Mouse (Mus musculus) embryonic facial prominence, embryonic 15.5 days (tissue): ENCODE measurements at regions not wholly inside any gene's neighbourhood (a gene's known extent, or its start where the extent isn't known, plus 50 kb on each side); places are given as distances from the start of the nearest gene placed in this dataset.
A peak's percentile ranks its signal among the peaks of the same experiment; 100 is the strongest.

ENCODE experiments used
- ATAC-seq: fragments of 200-750 bp; cut with Nextera tagmentation; 2 replicates; pipeline ENCODE4 v1.8.0; 2017; ENCODE audit warnings: low read depth, moderate TSS enrichment; ENCODE audit not compliant: insufficient number of reproducible peaks, low FRiP score, low TSS enrichment
- H3K27ac ChIP-seq: fragments of 300-500 bp; sonication (generic); replicated peaks from 2 replicates; pipeline ENCODE4 v1.5.1; 2015; ENCODE audit warnings: mild to moderate bottlenecking, inconsistent platforms
- H3K27me3 ChIP-seq: fragments of 300-500 bp; sonication (generic); 2 replicates; pipeline ENCODE4 v1.6.1; 2015; ENCODE audit warnings: inconsistent platforms
- H3K36me3 ChIP-seq: fragments of 300-500 bp; sonication (generic); 2 replicates; pipeline ENCODE4 v1.6.1; 2015; ENCODE audit warnings: mild to moderate bottlenecking, inconsistent platforms
- H3K4me1 ChIP-seq: fragments of 300-500 bp; sonication (generic); 2 replicates; pipeline ENCODE4 v1.6.1; 2015; ENCODE audit warnings: inconsistent platforms
- H3K4me2 ChIP-seq: fragments of 300-500 bp; sonication (generic); replicated peaks from 2 replicates; pipeline ENCODE4 v1.6.1; 2015; ENCODE audit warnings: mild to moderate bottlenecking, inconsistent platforms
- H3K4me3 ChIP-seq: fragments of 300-500 bp; sonication (generic); replicated peaks from 2 replicates; pipeline ENCODE4 v1.5.1; 2015; ENCODE audit warnings: mild to moderate bottlenecking, inconsistent platforms
- H3K9ac ChIP-seq: fragments of 300-500 bp; sonication (generic); 2 replicates; pipeline ENCODE4 v1.6.1; 2015; ENCODE audit warnings: inconsistent platforms
- H3K9me3 ChIP-seq: fragments of 300-500 bp; sonication (generic); replicated peaks from 2 replicates; pipeline ENCODE4 v1.6.1; 2016; ENCODE audit warnings: inconsistent platforms
- WGBS: fragments of 180-500 bp; shearing (Covaris S2); methylation state at CpG from one replicate; pipeline ENCODE4 v1.1.7; 2015; 5-methylcytosine and 5-hydroxymethylcytosine counted together

GRCm38 (mm10) chr17:45836253-45836652 is 102.6 kb upstream of the 1600014C23Rik start:
- WGBS = 66% methylated on average over 7 of the region's 7 CpGs
- Histone ChIP-seq H3K4me1 (peaks cover 16% of the 10 kb centered on the region), H3K9ac (no peak overlapping the region), H3K36me3 (no peaks in the 10 kb centered on the region), H3K4me3 (no peak overlapping the region), H3K27ac (no peak overlapping the region), H3K27me3 (no peaks in the 10 kb centered on the region), H3K4me2 (no peak overlapping the region), H3K9me3 (0 out of 2 replicates have a peak, but pooled peaks cover 2% of the 10 kb centered on the region)
- ATAC-seq = no peak

GRCm38 (mm10) chr17:45834518-45835071 is 101.0 kb upstream of the 1600014C23Rik start:
- Histone ChIP-seq H3K36me3 (no peaks in the 10 kb centered on the region), H3K27ac (peak overlapping the region; percentile 49; the same call in 1 of the 2 replicates), H3K4me2 (no peak overlapping the region), H3K9ac (no peak overlapping the region), H3K4me1 (peaks cover 18% of the 10 kb centered on the region), H3K27me3 (no peaks in the 10 kb centered on the region), H3K4me3 (no peak overlapping the region), H3K9me3 (0 out of 2 replicates have a peak, but pooled peaks cover 9% of the 10 kb centered on the region)
- WGBS = 55% methylated on average over 10 of the region's 10 CpGs
- ATAC-seq = no peak

GRCm38 (mm10) chr17:45830324-45830723 is 96.7 kb upstream of the 1600014C23Rik start:
- no peak for ATAC-seq
- no peak overlapping the region for H3K4me3 ChIP-seq
- WGBS = 87% methylated on average over 5 of the region's 5 CpGs
- no peak overlapping the region for H3K27ac ChIP-seq
- no peaks in the 10 kb centered on the region for H3K27me3 ChIP-seq
- H3K36me3 ChIP-seq = no peaks in the 10 kb centered on the region
- H3K9me3 ChIP-seq = 0 out of 2 replicates have a peak, but pooled peaks cover 9% of the 10 kb centered on the region
- H3K4me1 ChIP-seq = peaks cover 19% of the 10 kb centered on the region
- no peak overlapping the region for H3K9ac ChIP-seq
- H3K4me2 ChIP-seq = no peak overlapping the region

GRCm38 (mm10) chr17:45829571-45829970 is 95.9 kb upstream of the 1600014C23Rik start:
- H3K9ac ChIP-seq = no peak overlapping the region
- no peak overlapping the region for H3K4me3 ChIP-seq
- no peaks in the 10 kb centered on the region for H3K36me3 ChIP-seq
- H3K4me2 ChIP-seq = no peak overlapping the region
- H3K27me3 ChIP-seq = no peaks in the 10 kb centered on the region
- WGBS = 58% methylated on average over 9 of the region's 9 CpGs
- H3K4me1 ChIP-seq = peaks cover 16% of the 10 kb centered on the region
- 0 out of 2 replicates have a peak, but pooled peaks cover 9% of the 10 kb centered on the region for H3K9me3 ChIP-seq
- 0 out of 2 replicates have a peak, but pooled peaks have one; percentile 16 for ATAC-seq
- no peak overlapping the region for H3K27ac ChIP-seq

- no peak for ATAC-seq
- WGBS = 68% methylated on average over 11 of the region's 11 CpGs
- Histone ChIP-seq H3K36me3 (no peaks in the 10 kb centered on the region), H3K4me1 (peaks cover 16% of the 10 kb centered on the region; the same call in 1 of the 2 replicates), H3K27ac (no peak overlapping the region; the same call in 1 of the 2 replicates), H3K4me3 (no peak overlapping the region), H3K4me2 (no peak overlapping the region), H3K9ac (no peak overlapping the region), H3K9me3 (0 out of 2 replicates have a peak, but pooled peaks cover 9% of the 10 kb centered on the region), H3K27me3 (no peaks in the 10 kb centered on the region)
Measured at GRCm38 (mm10) chr17:45828843-45829242, 95.2 kb upstream of the 1600014C23Rik start.

- H3K4me3 ChIP-seq = no peak overlapping the region
- H3K4me2 ChIP-seq = no peak overlapping the region
- no peaks in the 10 kb centered on the region for H3K27me3 ChIP-seq
- H3K9ac ChIP-seq = no peak overlapping the region
- H3K9me3 ChIP-seq = 0 out of 2 replicates have a peak, but pooled peaks cover 9% of the 10 kb centered on the region
- H3K36me3 ChIP-seq = no peaks in the 10 kb centered on the region
- H3K27ac ChIP-seq = no peak overlapping the region
- ATAC-seq = peak; percentile 34; the same call in 1 of the 2 replicates
- H3K4me1 ChIP-seq = peaks cover 16% of the 10 kb centered on the region; the same call in 1 of the 2 replicates
- 76% methylated on average over 9 of the region's 9 CpGs for WGBS
Measured at GRCm38 (mm10) chr17:45828284-45828824, 94.7 kb upstream of the 1600014C23Rik start.

GRCm38 (mm10) chr17:45824977-45825376 is 91.3 kb upstream of the 1600014C23Rik start:
- ATAC-seq = no peak
- no peak overlapping the region for H3K9ac ChIP-seq
- peaks cover 24% of the 10 kb centered on the region for H3K4me1 ChIP-seq
- no peak overlapping the region for H3K4me2 ChIP-seq
- H3K9me3 ChIP-seq = no peaks in the 10 kb centered on the region
- no peaks in the 10 kb centered on the region for H3K27me3 ChIP-seq
- WGBS = 58% methylated on average over 8 of the region's 8 CpGs
- H3K4me3 ChIP-seq = no peak overlapping the region
- H3K27ac ChIP-seq = no peak overlapping the region
- no peaks in the 10 kb centered on the region for H3K36me3 ChIP-seq

- 74% methylated on average over 5 of the region's 5 CpGs for WGBS
- no peak overlapping the region for H3K27ac ChIP-seq
- no peak for ATAC-seq
- no peak overlapping the region for H3K4me2 ChIP-seq
- peaks cover 17% of the 10 kb centered on the region for H3K4me1 ChIP-seq
- no peak overlapping the region for H3K4me3 ChIP-seq
- H3K9ac ChIP-seq = no peak overlapping the region
- no peaks in the 10 kb centered on the region for H3K27me3 ChIP-seq
- no peaks in the 10 kb centered on the region for H3K36me3 ChIP-seq
- H3K9me3 ChIP-seq = no peaks in the 10 kb centered on the region
Measured at GRCm38 (mm10) chr17:45823501-45823900, 89.9 kb upstream of the 1600014C23Rik start.

GRCm38 (mm10) chr17:45822427-45822826 is 88.8 kb upstream of the 1600014C23Rik start:
- H3K4me1 ChIP-seq = peaks cover 12% of the 10 kb centered on the region
- no peak overlapping the region for H3K4me3 ChIP-seq
- H3K27ac ChIP-seq = peak overlapping the region; percentile 34
- H3K36me3 ChIP-seq = no peaks in the 10 kb centered on the region
- H3K4me2 ChIP-seq = no peak overlapping the region
- no peak overlapping the region for H3K9ac ChIP-seq
- no peaks in the 10 kb centered on the region for H3K27me3 ChIP-seq
- peak; percentile 41; the same call in 1 of the 2 replicates for ATAC-seq
- WGBS = 59% methylated on average over 17 of the region's 17 CpGs
- no peaks in the 10 kb centered on the region for H3K9me3 ChIP-seq

- H3K4me1 ChIP-seq = peaks cover 12% of the 10 kb centered on the region
- no peaks in the 10 kb centered on the region for H3K9me3 ChIP-seq
- no peak overlapping the region for H3K4me3 ChIP-seq
- ATAC-seq = no peak
- H3K9ac ChIP-seq = no peak overlapping the region
- no peaks in the 10 kb centered on the region for H3K27me3 ChIP-seq
- 86% methylated on average over 7 of the region's 7 CpGs for WGBS
- no peaks in the 10 kb centered on the region for H3K36me3 ChIP-seq
- no peak overlapping the region for H3K4me2 ChIP-seq
- no peak overlapping the region for H3K27ac ChIP-seq
Measured at GRCm38 (mm10) chr17:45821356-45821755, 87.7 kb upstream of the 1600014C23Rik start.

GRCm38 (mm10) chr17:45819143-45819542 is 85.5 kb upstream of the 1600014C23Rik start:
- H3K4me3 ChIP-seq = no peak overlapping the region
- ATAC-seq = no peak
- WGBS = 77% methylated on average over 8 of the region's 8 CpGs

More at GRCm38 (mm10) chr17:45819143-45819542, 85.5 kb upstream of the 1600014C23Rik start:
- Histone ChIP-seq H3K9me3 (no peaks in the 10 kb centered on the region), H3K4me2 (no peak overlapping the region), H3K9ac (no peak overlapping the region), H3K36me3 (no peaks in the 10 kb centered on the region), H3K4me1 (peaks cover 26% of the 10 kb centered on the region), H3K27ac (no peak overlapping the region), H3K27me3 (no peaks in the 10 kb centered on the region)
